Mouse (Mus musculus) brown adipose tissue, adult 24 weeks (tissue): ENCODE data around the gene Myt1l. TPM values are rescaled to one million over a fixed set of nuclear protein-coding genes. Genes with fewer than 3 reads are reported as not detected.

Source experiments
- H3K27ac ChIP-seq: fragments of 200-500 bp; replicated peaks from 2 replicates; pipeline ENCODE4 v1.5.1; 2012; ENCODE audit warnings: low read depth, mild to moderate bottlenecking, low read length
- H3K4me1 ChIP-seq: fragments of 200-500 bp; 2 replicates; pipeline ENCODE4 v1.6.1; 2012; ENCODE audit warnings: low read length, mixed read lengths; ENCODE audit not compliant: control insufficient read depth, insufficient read depth, insufficient read length
- H3K4me3 ChIP-seq: fragments of 200-500 bp; 2 replicates; pipeline ENCODE4 v1.5.1; 2012; ENCODE audit warnings: low read depth, mild to moderate bottlenecking, low read length, moderate library complexity; ENCODE audit not compliant: insufficient read depth
- polyA plus RNA-seq: library from polyadenylated mRNA; stranded (reverse); fragments of >200 nt; gene quantifications from 2 replicates; pipeline ENCODE4 v1.2.4, GENCODE M21; 2012; ENCODE audit not compliant: missing spikeins, insufficient read depth, insufficient read length

Gene Myt1l
- polyA plus RNA-seq, 1 experiment = not detected

DNA sequence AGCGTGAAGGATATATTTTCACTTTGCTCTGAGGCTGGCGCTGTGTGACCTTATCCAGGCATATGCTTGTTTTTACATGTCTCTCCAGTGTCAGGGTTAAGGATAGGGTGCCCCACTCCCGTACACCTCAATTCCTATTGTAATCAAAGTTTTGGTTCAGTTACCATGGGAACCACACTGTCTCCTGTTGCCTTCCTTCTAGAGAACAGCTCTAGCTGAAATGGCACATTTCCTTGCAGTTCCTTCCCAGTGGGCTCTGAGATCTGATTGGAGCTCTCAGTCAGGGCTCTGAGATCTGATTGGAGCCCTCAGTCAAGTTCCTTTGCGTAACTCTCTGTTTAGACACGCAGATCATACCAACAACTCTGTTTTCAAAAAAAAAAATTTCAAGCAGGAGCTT is 93.3 kb downstream of the Myt1l start:
- Histone ChIP-seq H3K27ac (no peak overlapping the region), H3K4me3 (no peak overlapping the region), H3K4me1 (no peaks in the 10 kb centered on the region)

DNA sequence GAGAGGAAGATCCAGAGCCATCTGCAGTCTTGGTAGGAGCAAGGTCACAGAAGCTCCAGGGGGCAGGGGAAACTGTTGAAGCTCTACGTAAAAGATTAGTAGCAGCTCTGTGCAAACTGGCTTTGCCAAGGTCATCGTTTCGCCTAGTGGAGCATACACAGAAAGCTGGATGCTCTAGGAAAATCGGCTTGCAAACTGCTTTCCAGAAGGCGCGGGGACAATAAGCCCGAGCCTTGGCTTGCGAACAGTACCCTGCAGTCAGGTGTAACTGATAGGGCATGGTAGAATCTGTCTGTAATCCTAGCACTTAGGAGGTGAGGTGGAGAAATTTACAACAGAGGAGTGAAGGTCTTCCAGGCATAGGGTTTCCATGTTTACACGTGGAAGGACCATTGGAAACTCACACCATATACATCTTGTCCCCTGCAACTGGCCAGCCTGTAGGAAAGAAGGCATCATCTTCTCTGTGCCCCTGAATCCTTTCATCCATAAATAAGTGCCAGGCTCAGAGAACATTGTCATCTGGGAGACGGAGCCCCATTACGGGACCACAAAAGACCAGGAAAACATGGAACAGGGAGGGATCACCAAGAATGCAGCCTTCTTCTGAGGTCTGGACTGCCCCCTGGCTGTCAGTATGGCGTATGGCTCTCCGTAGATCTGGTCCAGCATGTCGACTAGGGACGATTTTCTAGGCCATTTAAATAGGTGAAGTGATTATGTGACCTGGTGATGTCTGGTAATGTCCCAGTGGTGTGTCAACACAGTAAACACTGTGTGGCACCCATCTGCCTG is 100.0 kb downstream of the Myt1l start:
- Histone ChIP-seq H3K4me3 (no peak overlapping the region), H3K4me1 (no peaks in the 10 kb centered on the region), H3K27ac (no peak overlapping the region)

DNA sequence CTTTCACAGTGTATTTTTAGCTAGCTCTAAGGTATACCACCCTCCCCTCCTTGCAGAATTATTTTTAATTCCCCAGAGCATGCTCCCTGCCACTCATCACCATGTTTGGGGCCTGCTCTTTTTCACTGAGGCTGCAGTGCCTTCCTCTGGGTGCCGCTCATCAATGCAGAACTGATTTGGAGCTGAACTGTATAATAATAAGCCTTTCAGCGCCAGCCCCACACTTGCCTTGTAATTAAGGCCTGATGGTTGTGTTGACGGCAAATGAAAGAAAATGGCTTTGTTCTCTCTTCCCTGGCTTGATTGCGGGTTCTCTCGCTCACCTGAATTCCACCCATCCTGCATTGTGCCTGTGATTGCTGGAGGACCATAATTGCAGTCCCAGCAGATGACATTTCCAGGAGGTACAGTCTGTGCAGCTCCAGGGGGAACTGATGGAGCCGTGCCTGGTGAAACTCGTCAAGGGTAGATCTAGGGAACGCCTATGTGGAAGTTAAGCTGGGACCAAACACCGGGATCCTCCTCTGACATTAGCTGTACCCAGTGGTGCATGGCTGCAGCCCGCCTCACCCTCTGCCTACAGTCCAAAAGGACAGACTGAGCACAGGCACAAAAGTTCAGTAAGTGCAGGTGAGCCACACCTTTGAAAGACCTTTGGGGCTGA is 101.8 kb downstream of the Myt1l start:
- no peak overlapping the region for H3K27ac ChIP-seq
- no peaks in the 10 kb centered on the region for H3K4me1 ChIP-seq
- no peak overlapping the region for H3K4me3 ChIP-seq

DNA sequence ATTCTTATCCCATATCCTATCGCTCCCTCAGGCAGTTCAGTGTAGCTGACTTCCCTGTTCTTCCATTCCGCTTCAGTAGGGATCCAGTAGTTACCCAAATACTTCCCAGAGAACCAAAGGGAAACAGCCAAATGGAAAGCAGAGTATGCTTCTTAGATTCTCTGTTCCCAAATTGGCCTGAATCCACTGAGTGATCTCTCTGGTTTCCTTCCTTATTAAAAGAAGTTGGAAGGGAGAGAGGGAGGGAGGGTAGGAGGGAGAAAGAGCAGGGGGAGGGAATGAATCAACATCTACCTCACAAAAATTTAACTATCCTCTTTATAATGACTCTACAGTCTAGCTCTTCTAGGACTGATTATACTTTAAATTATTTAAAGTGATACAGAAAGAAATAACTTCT is 106.3 kb downstream of the Myt1l start:
- Histone ChIP-seq H3K27ac (no peak overlapping the region), H3K4me3 (no peak overlapping the region), H3K4me1 (no peaks in the 10 kb centered on the region)

DNA sequence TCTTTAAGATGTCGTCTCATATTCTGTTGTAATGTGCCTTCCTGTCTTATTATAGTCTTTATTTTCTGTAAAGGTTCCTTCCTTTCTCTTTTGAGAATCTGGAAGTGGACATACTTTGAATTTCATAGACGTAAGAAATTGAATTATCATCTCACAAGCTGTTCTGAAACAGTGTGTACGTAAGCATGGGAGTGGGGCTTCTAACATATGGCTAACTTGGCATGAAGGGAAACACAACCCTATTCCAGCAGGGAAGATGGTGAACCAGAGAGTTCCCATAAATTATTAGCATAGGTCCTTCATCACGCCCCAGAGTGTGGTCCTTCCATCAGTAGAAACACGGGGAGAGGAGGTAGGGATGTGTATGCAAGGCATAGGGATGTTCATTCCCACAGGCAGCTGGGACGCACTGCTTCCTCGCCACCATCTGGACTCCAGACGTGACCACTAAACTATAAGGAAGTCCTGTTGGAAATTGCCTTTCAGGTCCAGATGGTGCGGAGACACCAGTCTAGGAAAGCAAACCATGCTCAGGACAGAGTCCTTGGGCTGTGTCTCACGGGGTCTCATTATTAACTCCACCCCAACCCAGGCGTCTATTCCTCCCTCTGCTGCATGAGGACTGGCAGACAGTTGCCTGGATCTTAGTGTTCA is 111.5 kb downstream of the Myt1l start:
- no peaks in the 10 kb centered on the region for H3K4me1 ChIP-seq
- no peak overlapping the region for H3K27ac ChIP-seq
- H3K4me3 ChIP-seq = no peak overlapping the region

DNA sequence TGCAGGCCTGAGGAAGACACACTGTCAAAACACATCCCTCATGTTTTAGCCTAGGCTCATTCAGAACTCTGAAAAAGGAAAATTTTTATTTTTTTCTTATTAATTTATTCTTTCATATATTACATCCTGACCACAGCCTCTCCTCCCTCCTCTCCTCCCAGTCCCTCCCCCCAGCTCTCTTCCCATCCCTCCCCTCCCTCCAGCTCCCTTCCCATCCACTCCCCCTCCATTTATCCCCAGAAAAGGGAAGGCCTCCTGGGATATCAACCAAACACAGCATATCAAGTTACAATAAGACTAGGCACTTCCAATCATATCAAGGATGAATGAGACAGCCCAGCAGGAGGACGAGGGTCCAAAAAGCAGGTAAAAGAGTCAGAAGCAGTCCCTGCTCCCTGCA is 112.0 kb downstream of the Myt1l start:
- H3K4me1 ChIP-seq = no peaks in the 10 kb centered on the region
- no peak overlapping the region for H3K27ac ChIP-seq
- no peak overlapping the region for H3K4me3 ChIP-seq

DNA sequence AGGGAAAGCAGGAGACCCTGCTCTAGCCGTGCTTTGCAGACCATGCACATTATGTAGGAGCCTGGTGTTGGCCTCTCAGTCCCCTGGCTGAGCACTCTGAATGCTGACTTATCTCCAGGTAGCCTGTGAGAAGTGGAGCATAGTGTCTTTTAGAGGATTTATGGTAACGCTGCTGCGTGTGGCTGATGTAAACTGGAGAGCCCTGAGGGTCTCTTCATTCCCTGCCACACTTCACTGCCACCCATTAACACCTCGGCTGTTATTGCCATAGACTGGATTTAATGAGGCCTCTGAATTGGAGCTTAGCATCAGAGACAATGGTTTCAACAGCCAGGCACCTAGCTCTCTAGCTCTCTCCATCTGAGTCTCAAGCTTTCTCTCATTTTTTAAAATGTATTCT is 114.7 kb downstream of the Myt1l start:
- Histone ChIP-seq H3K4me3 (no peak overlapping the region), H3K27ac (no peak overlapping the region), H3K4me1 (no peaks in the 10 kb centered on the region)

DNA sequence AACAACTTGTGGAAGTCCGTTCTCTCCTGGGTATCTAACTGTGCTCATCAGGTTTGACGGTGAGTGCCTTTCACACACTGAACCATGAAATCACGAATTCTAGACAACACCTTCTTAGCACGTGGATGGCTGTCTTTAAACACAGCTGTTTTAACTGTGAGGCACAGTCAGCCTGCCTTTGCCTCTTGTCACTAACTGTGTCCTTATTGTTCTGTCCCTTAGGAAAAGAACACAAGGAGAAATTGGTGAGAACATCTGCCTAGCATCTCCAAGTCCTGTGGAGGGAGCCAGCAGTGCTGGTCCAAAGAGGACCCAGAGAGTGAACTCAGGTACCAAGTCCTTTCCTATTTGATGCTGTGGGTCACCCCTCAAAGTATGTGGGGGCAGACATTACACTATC is 115.9 kb downstream of the Myt1l start:
- Histone ChIP-seq H3K4me3 (no peak overlapping the region), H3K27ac (no peak overlapping the region), H3K4me1 (no peaks in the 10 kb centered on the region)

DNA sequence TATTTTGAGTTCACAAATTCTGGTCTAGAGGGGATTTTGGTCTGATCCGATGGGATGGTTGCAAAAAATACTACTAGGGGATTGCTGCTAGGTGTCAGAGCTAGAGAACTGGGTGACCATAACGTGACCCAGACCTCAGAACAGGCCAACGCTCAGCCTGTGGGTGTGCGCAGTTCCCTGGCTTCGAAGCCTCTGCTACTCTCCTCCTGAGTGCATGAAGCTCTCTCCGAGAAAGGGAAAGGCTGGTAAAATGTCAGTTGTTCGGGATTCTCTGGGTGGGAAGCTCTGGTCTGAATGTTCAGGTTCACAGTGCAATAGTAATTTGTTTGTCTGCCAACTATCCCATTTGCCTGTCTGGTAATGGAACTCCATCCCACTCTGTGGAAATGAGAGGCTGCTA is 116.5 kb downstream of the Myt1l start:
- H3K27ac ChIP-seq = no peak overlapping the region
- no peak overlapping the region for H3K4me3 ChIP-seq
- H3K4me1 ChIP-seq = no peaks in the 10 kb centered on the region

DNA sequence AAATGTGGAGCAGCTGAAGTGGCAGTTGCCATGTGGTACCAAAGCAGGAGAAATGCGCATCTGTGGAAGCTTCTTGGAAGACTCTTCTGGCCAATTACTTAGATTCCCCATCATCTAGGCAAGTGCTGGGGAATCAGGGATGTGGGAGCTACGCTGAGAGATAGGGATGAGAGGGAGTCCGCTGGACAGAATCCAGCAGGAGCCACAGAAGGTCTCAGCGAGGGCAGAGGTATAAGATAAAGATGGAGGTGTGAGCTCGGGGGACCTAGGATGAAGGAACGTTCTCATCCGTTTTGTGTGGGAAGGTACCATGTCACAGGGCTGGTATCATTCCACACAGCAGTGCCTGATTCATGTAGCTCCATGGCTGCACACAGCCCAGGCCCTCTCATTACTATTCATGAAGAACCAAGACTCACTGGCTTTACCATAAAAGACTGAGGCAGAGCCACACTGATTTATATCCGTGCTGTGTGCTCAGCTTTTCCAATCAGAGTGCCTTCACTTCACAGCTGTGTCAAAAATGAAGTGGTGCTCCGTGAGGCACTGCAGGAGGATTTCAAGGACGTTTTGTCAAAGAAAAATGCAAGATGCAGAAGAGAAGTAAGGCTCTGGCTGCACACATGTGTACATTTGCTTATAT is 121.4 kb downstream of the Myt1l start:
- Histone ChIP-seq H3K4me3 (no peak overlapping the region), H3K4me1 (no peaks in the 10 kb centered on the region), H3K27ac (no peak overlapping the region)

DNA sequence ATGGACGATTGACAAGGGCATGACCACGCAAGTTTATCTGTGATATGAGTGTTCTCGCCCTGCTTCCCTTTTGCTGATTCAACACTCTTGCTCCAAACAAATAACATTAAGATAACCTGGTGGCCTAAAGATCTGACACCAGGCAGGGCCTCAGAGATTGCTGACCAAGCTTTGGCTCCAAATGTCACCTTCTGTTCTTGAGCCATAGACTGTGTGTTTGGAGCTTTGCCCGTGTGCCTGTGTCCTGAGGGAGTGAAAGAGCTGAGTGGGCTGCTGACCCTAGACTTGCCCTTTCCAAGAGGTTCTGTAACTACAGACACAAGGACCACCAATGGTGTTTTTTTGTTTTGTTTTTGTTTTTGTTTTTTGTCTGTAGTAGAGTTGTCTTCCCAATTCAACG is 124.3 kb downstream of the Myt1l start:
- no peaks in the 10 kb centered on the region for H3K4me1 ChIP-seq
- no peak overlapping the region for H3K27ac ChIP-seq
- no peak overlapping the region for H3K4me3 ChIP-seq

DNA sequence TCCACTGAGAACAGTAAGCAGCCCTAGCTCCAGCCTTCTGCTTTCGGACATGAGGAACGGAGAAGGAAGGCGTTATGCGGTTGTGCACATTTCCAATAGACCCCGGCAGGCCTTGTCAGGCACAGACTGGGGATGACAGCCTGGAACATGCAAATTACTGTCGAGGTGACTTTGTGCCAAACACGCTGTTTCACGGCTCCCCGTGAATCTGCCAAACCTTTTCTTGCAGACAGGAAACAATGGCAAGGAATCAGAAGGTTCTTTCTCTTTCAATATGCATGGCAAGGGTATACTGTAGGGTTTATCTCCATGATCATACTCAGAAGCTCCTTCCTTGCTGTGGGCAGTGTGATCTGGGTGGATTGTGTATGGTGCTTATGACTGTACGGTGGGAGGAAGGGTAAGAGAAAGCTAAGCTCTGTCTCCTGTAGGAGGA is 127.0 kb downstream of the Myt1l start:
- no peak overlapping the region for H3K4me3 ChIP-seq
- no peak overlapping the region for H3K27ac ChIP-seq
- no peaks in the 10 kb centered on the region for H3K4me1 ChIP-seq

DNA sequence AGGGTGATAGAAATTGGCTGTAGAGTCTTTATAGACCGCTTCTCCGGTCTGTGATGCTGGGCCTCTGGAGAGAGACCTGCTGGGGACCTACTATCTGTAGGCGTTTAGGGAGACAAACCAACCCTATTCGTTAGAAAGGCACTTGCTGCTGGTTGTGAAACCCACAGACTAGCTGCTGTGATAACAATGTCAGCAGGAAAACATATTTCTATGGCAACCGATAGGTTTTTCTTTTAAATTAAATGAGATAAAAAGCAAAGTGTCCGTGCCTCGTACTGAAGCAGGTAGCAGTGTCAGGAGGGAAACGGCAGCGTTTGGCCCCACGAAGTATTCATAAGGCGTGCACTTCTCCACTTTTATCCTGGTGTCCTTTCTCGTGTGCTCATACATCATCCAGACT is 127.5 kb downstream of the Myt1l start:
- Histone ChIP-seq H3K27ac (no peak overlapping the region), H3K4me3 (no peak overlapping the region), H3K4me1 (no peaks in the 10 kb centered on the region)

DNA sequence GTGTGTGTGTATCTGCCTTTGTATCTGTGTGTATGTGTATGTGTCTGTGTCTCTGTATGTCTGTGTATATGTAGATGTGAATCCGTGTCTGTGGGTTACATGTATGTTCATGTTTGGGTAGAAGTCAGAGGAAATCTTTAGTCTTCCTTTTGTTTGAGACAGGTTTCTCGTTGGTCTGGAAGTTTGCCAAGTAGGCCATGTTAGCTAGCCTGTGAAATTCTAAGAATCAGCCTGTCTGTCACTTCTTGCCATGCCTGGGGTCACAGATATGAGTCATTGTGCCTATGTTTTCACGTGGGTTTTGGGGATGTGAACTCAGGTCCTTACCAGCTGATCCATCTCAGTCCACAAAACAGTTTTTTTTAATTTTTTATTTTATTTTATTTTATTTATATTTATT is 128.9 kb downstream of the Myt1l start:
- Histone ChIP-seq H3K4me3 (no peak overlapping the region), H3K27ac (no peak overlapping the region), H3K4me1 (no peaks in the 10 kb centered on the region)

DNA sequence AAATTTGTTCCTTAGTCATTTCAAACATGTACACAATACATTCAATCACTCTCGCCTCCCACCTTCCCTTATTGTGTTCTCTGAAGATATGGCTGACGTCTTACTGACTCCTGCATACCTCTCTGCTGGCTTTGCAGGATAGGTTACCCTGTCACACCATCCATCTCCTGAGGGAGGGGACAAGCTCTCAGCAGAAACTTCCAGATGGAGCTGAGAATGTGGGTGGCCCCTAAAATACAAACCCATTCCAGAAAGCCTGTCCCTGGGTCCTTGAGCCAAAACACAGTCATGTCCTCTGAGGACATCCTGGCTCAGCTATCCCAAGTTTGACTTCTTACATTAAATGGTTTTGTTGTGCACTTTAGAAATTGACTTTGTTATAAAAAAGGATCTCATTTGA is 129.7 kb downstream of the Myt1l start:
- Histone ChIP-seq H3K27ac (no peak overlapping the region), H3K4me3 (no peak overlapping the region), H3K4me1 (no peaks in the 10 kb centered on the region)
